Comparison of ENCODE assay signal across 23 mouse cellular contexts in genomic region chr16:49580708-49581107, GRCm38 (mm10).
DNase-seq lines count a peak whose midpoint lies in the region; ATAC-seq and TF ChIP-seq lines count a peak whose summit lies in the region.
"Had no signal": no experiment of that assay in that cellular context is flagged by ENCODE, and none has a peak within 500 bp of the region (broad histone marks: within the 10 kb centered on the region; RNA-seq: fewer than 3 reads in every experiment).

No protein-coding gene starts in this region.

- no peak overlapping the region for H3K4me2 ChIP-seq in kidney, postnatal 0 days (ENCODE audit: low read length)
- H3K4me2 ChIP-seq in lung, embryonic 14.5 days: no peak overlapping the region
- H3K4me2 ChIP-seq: forebrain, embryonic 15.5 days; heart, embryonic 12.5 days; hindbrain, embryonic 13.5 days; midbrain, embryonic 12.5 days; neural tube, embryonic 15.5 days had no signal

- no peak overlapping the region for H3K27ac ChIP-seq in heart, embryonic 10.5 days
- no peak overlapping the region for H3K27ac ChIP-seq in kidney, postnatal 0 days
- H3K27ac ChIP-seq in lung, embryonic 14.5 days (ENCODE audit: low read depth): no peak overlapping the region
- H3K27ac ChIP-seq: embryonic facial prominence, embryonic 10.5 days; forebrain, embryonic 15.5 days; hindbrain, embryonic 13.5 days; midbrain, embryonic 12.5 days; neural tube, embryonic 15.5 days; stomach, postnatal 0 days had no signal

- TF ChIP-seq CTCF in kidney, postnatal 0 days (IDR thresholded peaks at IDR 0.05; ENCODE audit: low read depth): no peak
- TF ChIP-seq CTCF in lung, embryonic 14.5 days (IDR thresholded peaks at IDR 0.05; ENCODE audit: low read depth): no peak

- H3K9ac ChIP-seq in kidney, postnatal 0 days (ENCODE audit: low read depth, low read length): no peak overlapping the region
- no peak overlapping the region for H3K9ac ChIP-seq in lung, embryonic 14.5 days
- H3K9ac ChIP-seq: forebrain, embryonic 15.5 days; heart, embryonic 12.5 days; hindbrain, embryonic 13.5 days; liver, postnatal 0 days; midbrain, embryonic 12.5 days; neural tube, embryonic 15.5 days had no signal

- WGBS in heart, embryonic 10.5 days: 77% methylated on average over 6 of the region's 6 CpGs
- WGBS in kidney, postnatal 0 days: 83% methylated on average over 6 of the region's 6 CpGs
- WGBS in lung, embryonic 14.5 days: 86% methylated on average over 6 of the region's 6 CpGs

- no peak for ATAC-seq in kidney, postnatal 0 days (replicated peaks; ENCODE audit: low FRiP score, low read depth)
- no peak for ATAC-seq in lung, embryonic 14.5 days (ENCODE audit: insufficient read depth)
- ATAC-seq: forebrain, embryonic 15.5 days; liver, postnatal 0 days had no signal

- no peaks in the 10 kb centered on the region for H3K9me3 ChIP-seq in heart, embryonic 10.5 days
- H3K9me3 ChIP-seq in kidney, postnatal 0 days (replicated peaks; ENCODE audit: low read length): no peaks in the 10 kb centered on the region
- no peaks in the 10 kb centered on the region for H3K9me3 ChIP-seq in lung, embryonic 14.5 days (ENCODE audit: low read depth, low read length)
- H3K9me3 ChIP-seq: embryonic facial prominence, embryonic 10.5 days; forebrain, embryonic 15.5 days; heart, embryonic 12.5 days; hindbrain, embryonic 13.5 days; midbrain, embryonic 12.5 days; neural tube, embryonic 15.5 days had no signal

- H3K4me3 ChIP-seq in heart, embryonic 10.5 days: no peak overlapping the region
- H3K4me3 ChIP-seq in kidney, postnatal 0 days (replicated peaks; ENCODE audit: low read depth, low read length): no peak overlapping the region
- H3K4me3 ChIP-seq in lung, embryonic 14.5 days (ENCODE audit: low read depth, low read length): no peak overlapping the region
- H3K4me3 ChIP-seq: embryonic facial prominence, embryonic 10.5 days; forebrain, embryonic 15.5 days; heart, embryonic 12.5 days; hindbrain, embryonic 13.5 days; midbrain, embryonic 12.5 days; neural tube, embryonic 15.5 days had no signal

- no peaks in the 10 kb centered on the region for H3K36me3 ChIP-seq in heart, embryonic 10.5 days
- H3K36me3 ChIP-seq in kidney, postnatal 0 days (ENCODE audit: insufficient read depth, low read length): no peaks in the 10 kb centered on the region
- H3K36me3 ChIP-seq in lung, embryonic 14.5 days (ENCODE audit: insufficient read depth): no peaks in the 10 kb centered on the region
- H3K36me3 ChIP-seq: embryonic facial prominence, embryonic 10.5 days; forebrain, embryonic 15.5 days; heart, embryonic 12.5 days; hindbrain, embryonic 13.5 days; midbrain, embryonic 12.5 days; neural tube, embryonic 15.5 days had no signal

- DNase-seq in heart, adult 18-20 months: peak; percentile 3 to 15
- DNase-seq in heart, embryonic 10.5 days (ENCODE audit: low spot score): no peak
- DNase-seq in kidney, postnatal 0 days (ENCODE audit: low spot score): peak; percentile 12
- DNase-seq in kidney, postnatal 4 days: no peak
- peak; percentile 5 for DNase-seq in lung, embryonic 14.5 days
- no peak for DNase-seq in ovary, adult 18-20 months (ENCODE audit: low spot score)
- DNase-seq in retina, embryonic 14.5 days (ENCODE audit: low spot score): no peak
- DNase-seq: adrenal gland, postnatal 36 days; cerebellum, adult 11-12 months; cerebellum, postnatal 10 days; gastrocnemius, postnatal 10 days; heart, postnatal 14 days; layer of hippocampus, postnatal 36 days; liver, postnatal 0 days; thymus, adult 2 months; thymus, postnatal 4 days had no signal

- H3K4me1 ChIP-seq in heart, embryonic 10.5 days: no peaks in the 10 kb centered on the region
- no peaks in the 10 kb centered on the region for H3K4me1 ChIP-seq in kidney, postnatal 0 days (replicated peaks; ENCODE audit: insufficient read depth, low read length)
- 0 out of 2 replicates have a peak, but pooled peaks cover 2% of the 10 kb centered on the region for H3K4me1 ChIP-seq in lung, embryonic 14.5 days (ENCODE audit: insufficient read depth)
- H3K4me1 ChIP-seq: embryonic facial prominence, embryonic 10.5 days; forebrain, embryonic 15.5 days; heart, embryonic 12.5 days; hindbrain, embryonic 13.5 days; midbrain, embryonic 12.5 days; neural tube, embryonic 15.5 days had no signal

- H3K27me3 ChIP-seq in heart, embryonic 10.5 days (ENCODE audit: insufficient read depth, poor library complexity, severe bottlenecking): no peaks in the 10 kb centered on the region
- H3K27me3 ChIP-seq in kidney, postnatal 0 days (ENCODE audit: insufficient read depth, low read length): no peaks in the 10 kb centered on the region
- no peaks in the 10 kb centered on the region for H3K27me3 ChIP-seq in lung, embryonic 14.5 days (ENCODE audit: insufficient read depth, low read length)
- H3K27me3 ChIP-seq: forebrain, embryonic 15.5 days; heart, embryonic 12.5 days; hindbrain, embryonic 13.5 days; midbrain, embryonic 12.5 days; neural tube, embryonic 15.5 days had no signal

Comparison
In these comparisons a context has a peak if more than half of its experiments do, and no peak if none do; other contexts are left out.
1. DNase-seq: peak in heart, adult 18-20 months (2 of 2), kidney, postnatal 0 days (single experiment) and lung, embryonic 14.5 days (single experiment); none in heart, embryonic 10.5 days (single experiment), kidney, postnatal 4 days (0 of 2), ovary, adult 18-20 months (single experiment) and retina, embryonic 14.5 days (single experiment).